Mouse (Mus musculus) WW6 (cell line): ENCODE results near the gene Mex3d.

Experiments used
- DNase-seq: peaks from one replicate; pipeline ENCODE4 v3.0.0-alpha.2; 2013; ENCODE audit warnings: low read depth, low spot score

Mex3d gene

GRCm38 (mm10) chr10:80386735-80387471, 556 bp downstream of the Mex3d start:
- DNase-seq, result no peak

GRCm38 (mm10) chr10:80385811-80386734, 1.4 kb downstream of the Mex3d start:
- DNase-seq, result no peak

DNA sequence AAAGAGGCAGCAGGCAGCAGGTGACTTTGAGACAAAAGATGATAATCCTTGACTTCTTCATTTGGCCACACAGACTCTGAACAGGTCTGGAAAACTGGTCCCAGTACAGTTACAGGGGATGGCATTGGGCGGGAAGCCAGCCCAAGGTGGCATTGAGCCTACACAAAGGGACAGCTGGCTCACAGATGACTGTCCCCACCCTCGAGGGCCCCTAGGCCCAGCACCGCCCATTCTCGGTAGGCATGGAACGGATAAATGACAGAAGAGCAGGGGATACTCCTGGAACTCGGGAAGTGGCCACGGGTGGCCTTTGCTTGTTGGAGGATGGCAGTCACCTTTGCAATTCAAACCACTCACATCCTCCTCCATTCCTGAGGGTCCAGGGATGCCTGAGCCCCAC, 2.1 kb downstream of the Mex3d start:
- DNase-seq, result no peak

GRCm38 (mm10) chr10:80384709-80385108, 2.8 kb downstream of the Mex3d start:
- DNase-seq, result no peak

- no peak for DNase-seq
Observed at GRCm38 (mm10) chr10:80384115-80384639, 3.3 kb downstream of the Mex3d start.

- no peak for DNase-seq
Observed at GRCm38 (mm10) chr10:80383431-80383830, 4.0 kb downstream of the Mex3d start.

- DNase-seq, result no peak
Observed at GRCm38 (mm10) chr10:80382641-80383365, 4.7 kb downstream of the Mex3d start.

DNA sequence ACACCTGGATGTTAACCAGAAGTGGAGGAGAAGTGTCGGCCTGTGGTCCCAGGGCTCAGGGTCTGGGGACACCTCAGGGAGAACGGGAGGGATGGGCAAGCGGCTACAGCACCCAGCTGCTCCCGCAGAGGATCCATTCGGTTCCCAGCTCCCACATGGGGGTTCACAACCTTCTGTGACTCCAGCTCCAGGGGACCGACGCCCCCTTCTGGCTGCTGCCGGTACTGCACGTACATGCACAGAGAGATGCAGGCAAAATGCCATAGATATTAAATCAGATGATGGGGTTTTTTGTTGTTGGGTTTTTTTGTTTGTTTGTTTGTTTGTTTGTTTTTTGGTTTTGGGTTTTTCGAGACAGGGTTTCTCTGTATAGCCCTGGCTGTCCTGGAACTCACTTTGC, 9.7 kb downstream of the Mex3d start:
- DNase-seq, result no peak

GRCm38 (mm10) chr10:80376160-80376559, 11.3 kb downstream of the Mex3d start:
- peak; percentile 80 for DNase-seq

- DNase-seq, result no peak
Observed at GRCm38 (mm10) chr10:80374063-80374462, 13.4 kb downstream of the Mex3d start.

- DNase-seq, result no peak
Observed at GRCm38 (mm10) chr10:80372706-80373105, 14.8 kb downstream of the Mex3d start.

- DNase-seq, result no peak
Observed at GRCm38 (mm10) chr10:80371983-80372382, 15.5 kb downstream of the Mex3d start.

DNA sequence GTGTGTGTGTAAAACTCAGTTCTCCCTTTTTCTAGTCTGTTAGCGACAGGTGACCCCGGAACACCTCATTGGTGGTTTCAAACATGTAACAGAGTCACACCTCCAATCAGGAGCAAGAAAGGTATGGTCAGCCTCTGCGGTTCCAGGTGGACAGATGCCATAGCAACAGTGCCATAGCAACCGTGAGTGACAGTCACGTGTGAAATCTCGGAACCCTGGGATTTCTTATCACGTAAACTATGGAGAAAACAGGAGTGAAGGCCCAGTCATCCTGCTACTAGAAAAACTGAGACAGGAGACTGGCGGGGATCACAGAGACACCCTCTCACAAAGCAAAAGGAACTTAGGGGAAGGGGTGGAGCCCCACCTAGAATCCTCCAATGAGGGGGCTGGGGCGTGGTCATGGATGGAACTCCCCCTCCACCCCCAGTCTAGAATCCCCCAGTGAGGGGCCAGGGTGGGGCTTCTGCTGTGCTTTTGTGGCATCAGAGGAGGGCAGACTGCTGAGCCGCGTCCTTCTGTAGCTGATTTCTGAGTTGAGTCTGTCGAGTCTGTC, 16.0 kb downstream of the Mex3d start:
- DNase-seq, result no peak

DNA sequence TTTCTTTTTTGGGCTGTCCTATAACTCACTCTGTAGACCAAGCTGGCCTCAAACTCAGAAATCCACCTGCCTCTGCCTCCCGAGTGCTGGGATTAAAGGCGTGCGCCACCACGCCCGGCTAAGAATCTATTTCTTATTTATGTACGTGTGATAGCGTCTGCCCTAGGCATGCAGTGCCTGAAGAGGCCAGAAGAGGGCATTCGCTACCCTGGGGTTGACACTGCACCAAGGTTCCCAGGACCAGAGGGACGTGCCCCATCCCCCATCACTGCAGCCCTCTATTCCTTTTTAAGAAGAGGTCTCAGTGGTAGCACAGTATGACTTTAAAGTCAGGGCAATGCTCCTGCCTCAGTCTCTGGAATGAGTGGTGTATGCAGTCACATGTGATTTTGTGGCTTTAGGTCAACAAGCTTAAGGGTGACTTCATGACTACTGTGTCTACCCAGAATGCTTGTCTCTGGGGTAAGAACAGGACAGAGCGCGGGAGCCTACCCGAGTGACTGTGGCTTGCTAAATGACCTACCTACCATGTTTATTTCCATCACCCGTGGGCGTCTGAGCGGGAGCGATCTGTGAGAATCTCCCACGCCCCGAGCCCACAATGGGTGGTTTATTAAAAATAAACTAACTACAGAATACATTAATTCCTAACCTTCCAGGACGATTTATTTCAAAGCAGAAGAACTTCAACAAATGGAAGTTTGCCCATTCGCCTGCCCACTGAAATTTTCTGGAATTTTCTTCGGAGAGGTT, 17.3 kb downstream of the Mex3d start:
- no peak for DNase-seq

DNA sequence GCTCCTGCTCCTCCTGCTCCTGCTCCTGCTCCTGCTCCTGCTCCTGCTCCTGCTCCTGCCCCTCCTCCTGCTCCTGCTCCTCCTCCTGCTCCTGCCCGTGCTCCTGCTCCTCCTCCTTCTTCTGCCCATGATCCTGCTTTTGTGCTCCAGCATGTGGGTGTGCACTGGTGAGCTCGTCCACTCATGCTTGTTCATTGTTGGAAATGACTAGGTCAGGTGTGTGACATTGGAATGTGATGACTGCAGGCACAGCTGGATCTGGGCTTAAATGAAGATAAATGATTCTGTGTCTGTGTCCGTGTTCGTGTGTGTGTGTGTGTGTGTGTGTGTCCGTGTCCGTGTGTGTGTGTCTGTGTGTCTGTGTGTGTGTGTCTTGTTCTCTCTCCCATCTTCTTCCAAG, 19.1 kb downstream of the Mex3d start:
- no peak for DNase-seq

GRCm38 (mm10) chr10:80367954-80368353, 19.5 kb downstream of the Mex3d start:
- no peak for DNase-seq

DNA sequence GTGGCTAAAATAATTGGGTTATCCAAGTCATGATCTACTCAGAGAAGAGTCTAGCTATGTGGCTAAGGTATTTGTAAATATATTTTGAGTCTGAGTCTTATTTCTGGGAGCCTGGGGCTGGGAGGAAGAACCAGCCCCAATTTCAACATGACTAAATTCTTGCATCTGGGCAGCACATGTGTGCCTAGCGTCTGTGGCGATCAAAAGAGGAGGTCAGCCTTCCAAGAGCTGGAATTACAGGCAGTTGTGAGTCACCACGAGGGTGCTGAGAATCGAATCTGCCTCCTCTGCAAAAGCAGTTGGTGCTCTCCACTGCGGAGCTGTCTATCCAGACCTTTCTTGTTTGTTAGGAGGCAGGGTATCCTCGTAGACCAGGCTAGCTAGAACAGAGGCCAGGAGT, 21.7 kb downstream of the Mex3d start:
- no peak for DNase-seq

- no peak for DNase-seq
Observed at GRCm38 (mm10) chr10:80363734-80364133, 23.7 kb downstream of the Mex3d start.

DNA sequence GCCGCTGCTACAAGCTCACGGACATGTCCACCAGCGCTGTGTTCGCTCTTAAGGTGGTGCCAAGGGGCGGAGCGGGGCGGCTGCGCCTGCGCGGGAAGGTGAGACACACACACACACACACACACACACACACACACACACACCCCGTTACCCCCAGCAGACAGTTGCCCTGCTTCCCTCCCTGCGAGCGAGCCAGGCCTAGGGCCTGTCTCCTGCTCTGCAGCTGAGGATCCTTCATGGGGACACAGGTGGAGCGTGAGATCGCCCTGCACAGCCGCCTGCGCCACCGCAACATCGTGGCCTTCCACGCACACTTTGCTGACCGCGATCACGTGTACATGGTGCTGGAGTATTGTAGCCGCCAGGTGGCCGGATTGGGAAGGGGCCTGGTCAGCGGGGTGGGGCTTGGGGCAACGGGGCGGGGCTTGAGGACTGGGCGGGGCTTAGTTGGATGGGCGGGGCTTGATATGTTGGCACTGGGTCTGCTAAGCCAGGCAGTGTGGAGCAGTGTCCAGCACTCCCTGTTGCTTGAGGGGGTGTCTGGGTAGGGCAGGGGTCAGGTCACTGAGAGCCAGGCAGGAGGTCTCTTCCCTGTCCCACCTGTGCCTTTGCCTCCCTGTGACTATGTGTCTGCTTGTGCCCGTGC, 29.3 kb downstream of the Mex3d start:
- no peak for DNase-seq

GRCm38 (mm10) chr10:80357336-80357735, 30.1 kb downstream of the Mex3d start:
- no peak for DNase-seq
